Mouse (Mus musculus) large intestine, adult 2 months (tissue): Measurements from ENCODE around the gene Slc35c2. TPM values are rescaled to one million over a fixed set of nuclear protein-coding genes. Genes with fewer than 3 reads are reported as not detected.

Experiments
- DNase-seq: peaks from one replicate; pipeline ENCODE4 v3.0.0-alpha.2; 2012; ENCODE audit warnings: low read depth, low spot score
- WGBS: fragments of 180-500 bp; shearing (Covaris S2); methylation state at CpG from one replicate; pipeline ENCODE4 v1.1.7; 2018; 5-methylcytosine and 5-hydroxymethylcytosine counted together
- polyA plus RNA-seq: library from polyadenylated mRNA; depleted of rRNA; stranded (reverse); fragments of >200 nt; gene quantifications from 2 replicates; pipeline ENCODE4 v1.2.3, GENCODE M21; 2012; rRNA removed

The Slc35c2 gene
- polyA plus RNA-seq, 1 experiment, result 67.5 TPM

GRCm38 (mm10) chr2:165248967-165249366 lies 38.7 kb downstream of the Slc35c2 start:
- no peak for DNase-seq
- WGBS, result 40% methylated on average over 3 of the region's 3 CpGs

DNA sequence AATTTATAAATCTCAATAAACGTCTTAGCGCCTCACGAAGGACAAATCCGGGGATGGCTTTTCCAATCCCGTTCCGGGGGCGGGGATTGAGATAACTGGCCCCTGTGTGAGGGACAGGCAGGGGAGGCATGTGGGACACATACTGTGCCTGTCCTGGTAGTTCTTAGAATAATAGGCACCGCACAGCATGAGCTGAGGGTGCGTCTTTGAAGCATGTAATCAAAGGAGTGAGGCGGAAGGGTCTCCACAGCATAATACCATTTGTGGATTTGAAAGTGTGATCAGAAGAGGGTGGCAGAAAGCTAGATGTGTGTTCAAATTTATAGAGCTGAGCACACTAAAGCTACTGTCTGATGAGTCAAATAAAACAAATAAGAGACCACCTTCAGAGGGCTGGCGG lies 41.3 kb downstream of the Slc35c2 start:
- no peak for DNase-seq
- 25% methylated on average over 11 of the region's 11 CpGs for WGBS

GRCm38 (mm10) chr2:165243122-165243720 lies 44.4 kb downstream of the Slc35c2 start:
- 9% methylated on average over 11 of the region's 11 CpGs for WGBS
- no peak for DNase-seq

- no peak for DNase-seq
- WGBS, result 4% methylated on average over 13 of the region's 13 CpGs
These were observed 45.1 kb downstream of the Slc35c2 start for GRCm38 (mm10) chr2:165242575-165242974.

DNA sequence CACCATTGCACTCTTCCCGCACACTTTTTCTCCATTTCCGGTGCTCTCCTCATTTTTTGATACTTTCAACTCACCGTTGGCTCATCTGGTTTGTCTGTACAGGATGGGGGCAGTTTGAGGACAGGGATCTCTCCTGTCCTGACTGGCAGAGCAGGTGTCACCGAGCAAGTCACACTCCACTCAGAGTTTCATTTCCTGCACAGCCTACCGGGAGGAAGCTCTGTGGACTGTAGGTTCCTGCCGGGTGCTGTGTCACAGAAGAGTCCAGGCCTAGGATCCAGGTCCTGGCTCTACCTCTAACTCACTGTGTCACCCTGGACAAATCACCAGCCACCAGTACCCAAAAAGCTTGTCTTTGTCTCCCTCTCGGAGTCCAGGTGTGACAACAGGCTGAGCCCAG lies 45.9 kb downstream of the Slc35c2 start:
- WGBS, result 48% methylated on average over 7 of the region's 7 CpGs
- no peak for DNase-seq

- no peak for DNase-seq
- 35% methylated on average over 8 of the region's 8 CpGs for WGBS
These were observed 47.3 kb downstream of the Slc35c2 start for GRCm38 (mm10) chr2:165240371-165240770.

GRCm38 (mm10) chr2:165239533-165240144 lies 48.0 kb downstream of the Slc35c2 start:
- no peak for DNase-seq
- WGBS, result 14% methylated on average over 15 of the region's 15 CpGs

DNA sequence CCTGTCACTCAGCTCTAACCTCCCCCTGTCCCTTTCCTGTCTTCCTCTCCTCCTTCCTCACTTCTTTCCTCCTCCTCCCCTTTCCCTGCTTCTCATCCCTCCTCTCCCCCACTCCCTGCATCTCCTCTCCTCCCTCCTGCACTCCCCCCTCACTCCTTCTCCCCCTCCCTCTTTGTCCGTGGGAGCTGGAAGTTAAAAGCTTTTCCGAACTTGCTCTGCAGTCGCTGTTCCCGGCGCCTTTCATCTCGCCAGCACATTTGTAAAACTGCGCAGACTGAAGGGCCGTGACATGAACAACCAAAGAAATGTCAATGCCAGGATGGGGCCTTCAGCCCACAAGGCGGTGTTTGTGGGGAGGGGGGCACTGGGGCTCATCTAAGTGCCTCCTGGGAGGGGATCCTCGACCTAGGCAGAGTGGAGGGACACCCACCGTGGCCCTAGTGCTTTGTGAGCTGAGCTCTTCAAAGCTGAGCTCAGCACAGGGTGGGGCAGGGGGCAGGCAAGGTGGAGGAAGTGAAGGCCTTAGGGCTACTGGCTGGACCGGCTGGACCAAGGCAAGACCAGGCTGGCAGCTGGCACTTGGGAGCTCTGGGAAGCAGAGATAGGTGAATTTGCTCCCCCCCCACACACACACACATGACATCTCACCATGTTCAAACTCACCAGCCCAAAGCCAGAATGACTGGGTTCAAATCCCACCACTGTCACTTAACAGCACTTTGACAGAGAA lies 49.1 kb downstream of the Slc35c2 start:
- 23% methylated on average over 12 of the region's 12 CpGs for WGBS
- no peak for DNase-seq

- WGBS, result under 1% methylated on average over 59 of the region's 60 CpGs
- DNase-seq, result no peak
These were observed 52.9 kb downstream of the Slc35c2 start, which contains the start of gene Cdh22 for GRCm38 (mm10) chr2:165234613-165235291. Cdh22 (minus strand) TSS chr2:165234853.

GRCm38 (mm10) chr2:165234291-165234612 lies 53.4 kb downstream of the Slc35c2 start:
- DNase-seq, result no peak
- WGBS, result under 1% methylated on average over 40 of the region's 41 CpGs

DNA sequence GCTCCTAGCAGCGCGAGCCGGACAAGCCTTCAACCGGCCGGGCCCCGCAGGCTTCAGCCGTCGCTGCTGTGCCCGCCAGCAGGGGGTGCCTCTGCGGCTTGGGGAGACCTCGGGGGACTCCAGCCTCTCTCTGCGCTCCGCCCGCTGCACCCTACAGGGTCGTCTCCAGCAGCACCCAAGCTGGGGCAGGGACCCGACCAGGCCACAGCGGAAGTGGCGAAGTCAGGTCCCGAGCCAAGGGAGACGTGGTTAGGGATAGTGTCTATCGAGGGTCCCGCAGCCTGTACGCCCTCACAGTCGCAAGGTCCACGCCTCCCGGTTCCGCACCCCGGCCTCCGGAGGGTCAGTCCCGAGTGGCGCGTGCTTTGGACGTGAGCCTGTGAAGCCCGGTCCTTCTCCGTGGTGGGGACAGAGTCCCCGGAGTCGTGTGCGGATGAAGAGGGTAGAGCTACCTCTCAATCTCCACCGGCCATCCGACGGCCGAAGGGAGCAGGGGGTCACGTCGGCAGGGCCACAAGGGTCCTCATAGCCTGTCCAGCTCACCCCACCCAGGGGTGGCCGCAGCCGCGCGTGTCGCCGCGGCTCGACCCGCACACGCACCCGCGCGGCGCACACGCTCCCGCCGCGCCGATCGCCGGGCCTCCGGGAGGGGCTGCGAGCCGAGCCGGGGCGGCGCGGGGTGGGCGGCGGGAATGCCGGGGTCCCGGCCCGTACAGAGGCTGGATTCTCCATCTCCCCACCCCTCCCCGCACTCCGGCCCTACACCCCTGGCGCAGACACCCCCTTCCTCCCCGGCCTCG lies 54.0 kb downstream of the Slc35c2 start:
- WGBS, result 2% methylated on average over 82 of the region's 82 CpGs
- DNase-seq, result no peak

- 79% methylated on average over 11 of the region's 11 CpGs for whole genome bisulfite sequencing
- no peak for DNase-seq
These were observed 58.6 kb downstream of the Slc35c2 start for GRCm38 (mm10) chr2:165229050-165229449.

Other genes with a start within 250 kb of the Slc35c2 start
- gene Cd40, start 232.2 kb downstream of the Slc35c2 start, polyA plus RNA-seq, result 9.5 and 9.6 TPM in 2 replicates
- gene 1700025C18Rik, start 197.1 kb downstream of the Slc35c2 start, polyA plus RNA-seq, result not detected in 2 replicates
- gene Cdh22, start 53.0 kb downstream of the Slc35c2 start, polyA plus RNA-seq, result 0.11 and 0.12 TPM in 2 replicates
- 39.4 and 57.0 TPM in 2 replicates for gene Elmo2, start 38.6 kb upstream of the Slc35c2 start, polyA plus RNA-seq
- not detected in 2 replicates for gene Zfp663, start 80.9 kb upstream of the Slc35c2 start, polyA plus RNA-seq
- gene Zfp334, start 100.4 kb upstream of the Slc35c2 start, polyA plus RNA-seq, result 0.45 and 0.62 TPM in 2 replicates
- gene Ocstamp, start 112.5 kb upstream of the Slc35c2 start, polyA plus RNA-seq, result 0.69 and 1.8 TPM in 2 replicates
- 0.05 and 0.12 TPM in 2 replicates for gene Slc13a3, start 185.4 kb upstream of the Slc35c2 start, polyA plus RNA-seq
- 12.5 and 12.9 TPM in 2 replicates for gene Trp53rka, start 205.5 kb upstream of the Slc35c2 start, polyA plus RNA-seq
- 4.8 and 7.0 TPM in 2 replicates for gene Slc2a10, start 215.9 kb upstream of the Slc35c2 start, polyA plus RNA-seq